Mouse (Mus musculus) intestine, postnatal 0 days (tissue): ENCODE measurements at regions not wholly inside any gene's neighbourhood (a gene's known extent, or its start where the extent isn't known, plus 50 kb on each side); places are given as distances from the start of the nearest gene placed in this dataset.

Experiments
- ATAC-seq: fragments of 200-750 bp; cut with Nextera tagmentation; 2 replicates; pipeline ENCODE4 v1.8.0; 2017; ENCODE audit warnings: mild to moderate bottlenecking, moderate TSS enrichment, moderate library complexity
- H3K27ac ChIP-seq: fragments of 300-500 bp; sonication (generic); 2 replicates; pipeline ENCODE4 v1.5.1; 2014; ENCODE audit warnings: mild to moderate bottlenecking, low read depth, low read length, moderate library complexity
- H3K27me3 ChIP-seq: fragments of 300-500 bp; sonication (generic); replicated peaks from 2 replicates; pipeline ENCODE4 v1.6.1; 2014; ENCODE audit warnings: low read length, mixed read lengths; ENCODE audit not compliant: control insufficient read depth, insufficient read depth
- H3K36me3 ChIP-seq: fragments of 300-500 bp; sonication (generic); 2 replicates; pipeline ENCODE4 v1.6.1; 2014; ENCODE audit warnings: mild to moderate bottlenecking, moderate library complexity; ENCODE audit not compliant: control insufficient read depth, insufficient read depth
- H3K4me1 ChIP-seq: fragments of 300-500 bp; sonication (generic); replicated peaks from 2 replicates; pipeline ENCODE4 v1.6.1; 2014; ENCODE audit warnings: antibody characterized with exemption, low read length, mixed read lengths; ENCODE audit not compliant: control insufficient read depth, insufficient read depth
- H3K4me2 ChIP-seq: fragments of 300-500 bp; sonication (generic); replicated peaks from 2 replicates; pipeline ENCODE4 v1.6.1; 2014; ENCODE audit warnings: low read depth, mild to moderate bottlenecking, moderate library complexity
- H3K4me3 ChIP-seq: fragments of 300-500 bp; sonication (generic); 2 replicates; pipeline ENCODE4 v1.5.1; 2014; ENCODE audit warnings: low read depth, low read length
- H3K9ac ChIP-seq: fragments of 300-500 bp; sonication (generic); 2 replicates; pipeline ENCODE4 v1.6.1; 2014; ENCODE audit warnings: mild to moderate bottlenecking, low read depth, low read length
- H3K9me3 ChIP-seq: fragments of 300-500 bp; sonication (generic); 2 replicates; pipeline ENCODE4 v1.6.1; 2016; ENCODE audit warnings: mixed run types; ENCODE audit not compliant: control insufficient read depth
- CTCF ChIP-seq: sonication (generic); IDR thresholded peaks from 2 replicates; pipeline ENCODE4 v1.5.1; 2016; ENCODE audit warnings: low read depth, mild to moderate bottlenecking, control low read depth, antibody characterized with exemption, moderate library complexity
- WGBS: fragments of 180-500 bp; shearing (Covaris S2); extraction: QIAGEN DNeasy Blood & Tissue Kit; methylation state at CpG from one replicate; pipeline ENCODE4 v1.1.7; 2014; 5-methylcytosine and 5-hydroxymethylcytosine counted together

DNA sequence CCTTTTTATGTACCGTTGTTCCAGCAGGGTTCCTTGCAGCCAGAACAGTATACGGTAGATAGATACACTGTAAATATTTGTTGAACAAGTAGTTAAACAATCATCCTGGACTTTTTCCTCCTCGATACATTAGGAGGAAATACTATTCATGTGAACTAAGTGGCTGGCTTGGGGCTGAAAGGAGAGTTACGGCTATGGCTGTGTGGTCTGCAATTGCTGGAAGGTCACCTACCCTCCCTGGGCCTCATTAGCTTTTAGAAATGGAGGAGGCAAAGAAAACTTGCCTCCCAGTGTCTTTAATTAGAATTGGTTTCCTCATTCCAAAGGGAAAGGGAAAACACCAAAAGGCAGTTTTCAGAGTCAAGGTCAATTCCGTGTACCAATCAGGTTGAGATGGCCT is 381.6 kb upstream of the Tenm4 start:
- ATAC-seq = no peak
- Histone ChIP-seq H3K36me3 (no peaks in the 10 kb centered on the region), H3K27me3 (no peaks in the 10 kb centered on the region), H3K4me1 (no peaks in the 10 kb centered on the region), H3K4me2 (no peak overlapping the region), H3K9me3 (no peaks in the 10 kb centered on the region), H3K27ac (no peak overlapping the region), H3K9ac (no peak overlapping the region), H3K4me3 (no peak overlapping the region)
- WGBS = 43% methylated on average over 5 of the region's 5 CpGs
- no peak for TF ChIP-seq CTCF

DNA sequence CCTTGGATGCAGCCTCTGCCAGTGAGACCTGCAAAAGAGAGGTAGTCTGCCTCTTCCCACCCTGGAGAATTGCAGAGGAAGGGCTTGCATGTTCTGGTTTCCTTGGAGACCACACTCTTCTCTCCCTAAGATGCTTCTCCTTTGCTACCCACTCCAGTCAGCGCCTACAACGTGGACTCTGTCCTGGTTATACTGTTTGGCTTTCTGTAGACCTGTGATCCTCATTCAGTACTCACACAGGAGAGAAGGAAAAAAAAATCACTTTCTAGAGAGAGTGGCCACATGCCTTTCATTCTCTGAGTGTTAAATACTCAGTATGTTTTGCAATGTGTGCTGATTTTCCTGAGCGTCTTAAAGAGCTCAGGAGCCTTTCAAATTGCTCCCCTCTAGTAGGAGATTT is 372.0 kb upstream of the Tenm4 start:
- Histone ChIP-seq H3K9me3 (no peaks in the 10 kb centered on the region), H3K9ac (no peak overlapping the region), H3K4me2 (no peak overlapping the region), H3K27me3 (no peaks in the 10 kb centered on the region), H3K4me3 (no peak overlapping the region), H3K27ac (no peak overlapping the region), H3K4me1 (no peaks in the 10 kb centered on the region), H3K36me3 (no peaks in the 10 kb centered on the region)
- ATAC-seq = no peak
- TF ChIP-seq CTCF = no peak
- WGBS = 42% methylated on average over 3 of the region's 3 CpGs

DNA sequence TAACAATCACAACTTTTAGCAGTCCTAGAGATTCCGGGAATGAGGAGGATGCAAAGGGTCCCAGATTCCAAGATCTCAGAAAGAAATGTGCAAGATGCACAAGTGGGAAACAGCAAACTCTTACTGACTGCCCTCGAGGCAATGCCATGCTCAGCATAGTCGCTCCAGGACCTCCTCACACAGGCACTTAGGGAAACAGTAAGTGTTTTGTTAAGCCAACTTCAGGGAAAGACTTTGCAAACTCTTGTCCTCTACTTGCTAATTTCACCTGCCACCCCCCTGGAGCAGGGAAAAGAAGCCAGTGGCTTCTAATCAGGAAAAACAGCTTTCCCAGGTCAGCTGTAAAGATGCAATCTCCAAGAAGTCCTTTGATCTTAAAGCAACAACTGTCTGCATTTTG is 361.4 kb upstream of the Tenm4 start:
- Histone ChIP-seq H3K36me3 (no peaks in the 10 kb centered on the region), H3K27ac (no peak overlapping the region)
- 36% methylated on average over 3 of the region's 3 CpGs for WGBS

DNA sequence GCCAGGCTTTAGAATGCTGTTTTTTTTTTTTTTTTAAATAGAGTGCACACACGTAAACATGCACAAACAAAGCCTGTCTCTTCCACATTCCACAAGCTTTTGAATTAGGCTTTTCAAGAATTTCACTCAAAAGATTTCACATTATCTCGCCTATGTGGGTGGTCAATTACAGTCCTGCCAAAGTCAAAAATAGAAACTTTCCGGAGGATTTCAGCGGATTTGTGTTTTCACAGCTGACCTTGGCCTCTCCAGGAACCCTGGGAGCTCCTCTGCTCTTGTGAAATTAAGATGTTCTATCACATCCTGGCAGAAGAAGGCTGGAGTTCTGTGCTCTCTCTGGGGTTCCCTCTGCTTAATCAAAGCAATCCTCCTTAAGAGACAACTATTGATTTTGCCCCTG is 360.9 kb upstream of the Tenm4 start:
- no peaks in the 10 kb centered on the region for H3K27me3 ChIP-seq
- H3K36me3 ChIP-seq = no peaks in the 10 kb centered on the region
- H3K27ac ChIP-seq = no peak overlapping the region
- no peaks in the 10 kb centered on the region for H3K4me1 ChIP-seq
- no peak for TF ChIP-seq CTCF
- no peak overlapping the region for H3K4me3 ChIP-seq
- no peak overlapping the region for H3K9ac ChIP-seq
- H3K9me3 ChIP-seq = no peaks in the 10 kb centered on the region
- no peak overlapping the region for H3K4me2 ChIP-seq
- no peak for ATAC-seq
- 20% methylated on average over 4 of the region's 4 CpGs for WGBS

More for the DNA sequence above, 361.4 kb upstream of the Tenm4 start:
- no peak overlapping the region for H3K4me3 ChIP-seq
- no peaks in the 10 kb centered on the region for H3K4me1 ChIP-seq
- no peak overlapping the region for H3K4me2 ChIP-seq
- H3K9me3 ChIP-seq = no peaks in the 10 kb centered on the region
- no peaks in the 10 kb centered on the region for H3K27me3 ChIP-seq
- no peak for TF ChIP-seq CTCF
- no peak overlapping the region for H3K9ac ChIP-seq
- no peak for ATAC-seq

DNA sequence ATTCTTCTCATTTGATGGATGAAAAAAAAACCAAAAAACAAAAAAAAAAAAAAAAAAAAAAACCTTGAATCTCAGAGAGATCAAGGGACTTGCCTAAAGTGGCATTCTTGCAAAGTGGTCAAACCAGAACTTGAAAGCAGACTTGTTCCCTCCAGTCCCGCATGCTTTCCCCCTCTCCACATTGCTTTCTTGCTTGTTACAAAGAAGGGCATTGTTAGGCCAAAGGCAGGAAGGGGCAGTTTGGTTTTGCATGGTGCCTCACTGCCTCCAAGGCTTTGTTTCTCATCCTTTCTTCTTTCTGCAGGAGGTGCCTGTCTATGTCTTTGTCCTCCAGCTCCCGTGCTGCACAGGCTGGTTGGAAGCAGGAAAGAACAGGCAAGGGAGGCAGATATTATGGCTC is 356.2 kb upstream of the Tenm4 start:
- H3K9me3 ChIP-seq = no peaks in the 10 kb centered on the region
- 36% methylated on average over 2 of the region's 2 CpGs for WGBS
- no peaks in the 10 kb centered on the region for H3K4me1 ChIP-seq
- no peak overlapping the region for H3K4me2 ChIP-seq
- H3K27ac ChIP-seq = no peak overlapping the region
- no peak overlapping the region for H3K9ac ChIP-seq
- ATAC-seq = no peak
- no peak for TF ChIP-seq CTCF
- no peak overlapping the region for H3K4me3 ChIP-seq
- H3K27me3 ChIP-seq = no peaks in the 10 kb centered on the region
- no peaks in the 10 kb centered on the region for H3K36me3 ChIP-seq

DNA sequence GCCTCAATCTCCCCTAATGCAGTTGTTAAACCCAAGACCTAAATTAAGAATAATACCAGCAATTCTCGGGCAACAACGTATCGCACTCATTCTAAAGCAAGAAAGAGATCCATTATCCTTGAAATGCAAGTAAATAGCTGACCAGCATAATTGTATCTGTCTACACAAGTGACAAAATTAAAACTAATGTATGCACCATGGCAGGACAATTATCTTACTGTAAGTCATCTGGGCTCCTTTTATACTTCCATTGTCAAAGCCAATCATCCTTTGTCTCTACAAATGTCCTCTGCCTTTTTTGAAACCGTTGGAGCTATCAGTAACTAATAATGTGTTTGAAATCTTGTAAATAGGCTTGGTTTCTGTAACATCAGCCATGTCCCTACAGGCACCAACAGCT is 347.5 kb upstream of the Tenm4 start:
- Histone ChIP-seq H3K9me3 (no peaks in the 10 kb centered on the region), H3K27ac (no peak overlapping the region), H3K4me2 (no peak overlapping the region), H3K27me3 (no peaks in the 10 kb centered on the region), H3K9ac (no peak overlapping the region), H3K36me3 (no peaks in the 10 kb centered on the region), H3K4me3 (no peak overlapping the region), H3K4me1 (no peaks in the 10 kb centered on the region)
- no peak for TF ChIP-seq CTCF
- WGBS = 83% methylated on average over 4 of the region's 4 CpGs
- no peak for ATAC-seq

DNA sequence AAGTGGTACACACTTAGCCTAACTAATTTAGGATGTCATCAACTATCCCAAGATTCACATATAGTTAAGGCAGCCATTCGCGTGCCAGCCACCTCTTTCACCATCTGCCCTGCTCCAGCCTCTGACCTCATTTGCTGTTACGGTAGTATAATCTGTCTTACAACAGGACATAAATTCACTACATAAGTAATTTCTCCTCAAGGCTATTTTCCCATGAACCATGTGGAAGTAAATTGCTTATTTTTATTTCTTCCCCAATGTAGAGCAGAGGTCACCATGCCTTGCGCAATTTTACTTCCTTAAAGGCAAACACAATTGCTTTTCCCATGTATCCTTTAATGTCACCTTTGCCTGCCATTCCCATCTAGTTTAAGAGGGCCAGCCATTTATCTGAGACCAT is 341.2 kb upstream of the Tenm4 start:
- WGBS = 65% methylated on average over 4 of the region's 4 CpGs
- no peak overlapping the region for H3K27ac ChIP-seq
- no peaks in the 10 kb centered on the region for H3K27me3 ChIP-seq
- H3K4me1 ChIP-seq = no peaks in the 10 kb centered on the region
- no peaks in the 10 kb centered on the region for H3K36me3 ChIP-seq
- H3K4me3 ChIP-seq = no peak overlapping the region
- TF ChIP-seq CTCF = no peak
- no peak overlapping the region for H3K9ac ChIP-seq
- ATAC-seq = peak; percentile 51
- H3K4me2 ChIP-seq = no peak overlapping the region
- H3K9me3 ChIP-seq = no peaks in the 10 kb centered on the region
